Mouse (Mus musculus) adrenal gland, adult 2 months (tissue): ENCODE measurements around the gene Gorasp1. TPM values are rescaled to one million over a fixed set of nuclear protein-coding genes. Genes with fewer than 3 reads are reported as not detected.
A peak's percentile ranks its signal among the peaks of the same experiment; 100 is the strongest.

ENCODE experiments used
- DNase-seq: peaks from one replicate; pipeline ENCODE4 v3.0.0; 2021
- long read RNA-seq: library from polyadenylated mRNA; stranded (forward); transcript quantifications from one replicate; pipeline ENCODE4 v2.0.0, GENCODE M21; 2021
- polyA plus RNA-seq: library from polyadenylated mRNA; depleted of rRNA; stranded (reverse); fragments of >200 nt; gene quantifications from 2 replicates; pipeline ENCODE4 v1.2.3, GENCODE M21; 2012; rRNA removed
- total RNA-seq, 2 experiments: library from RNA; stranded (reverse); gene quantifications; 2 replicates each; pipeline ENCODE4 v1.2.3; 2021

The Gorasp1 gene
- total RNA-seq (10 to 100 TPM; 15.1 to 31.9 TPM), polyA plus RNA-seq (26.6 and 30.5 TPM in 2 replicates)
- long read RNA-seq, transcript Gorasp1-201 (9 exons, 3,906 nt) = major isoform, 48 of 53 reads
- long read RNA-seq, partial matches to known transcripts = 2 of 53 reads
- long read RNA-seq, other reads (novel, unspliced or antisense) = 3 of 53 reads

DNA sequence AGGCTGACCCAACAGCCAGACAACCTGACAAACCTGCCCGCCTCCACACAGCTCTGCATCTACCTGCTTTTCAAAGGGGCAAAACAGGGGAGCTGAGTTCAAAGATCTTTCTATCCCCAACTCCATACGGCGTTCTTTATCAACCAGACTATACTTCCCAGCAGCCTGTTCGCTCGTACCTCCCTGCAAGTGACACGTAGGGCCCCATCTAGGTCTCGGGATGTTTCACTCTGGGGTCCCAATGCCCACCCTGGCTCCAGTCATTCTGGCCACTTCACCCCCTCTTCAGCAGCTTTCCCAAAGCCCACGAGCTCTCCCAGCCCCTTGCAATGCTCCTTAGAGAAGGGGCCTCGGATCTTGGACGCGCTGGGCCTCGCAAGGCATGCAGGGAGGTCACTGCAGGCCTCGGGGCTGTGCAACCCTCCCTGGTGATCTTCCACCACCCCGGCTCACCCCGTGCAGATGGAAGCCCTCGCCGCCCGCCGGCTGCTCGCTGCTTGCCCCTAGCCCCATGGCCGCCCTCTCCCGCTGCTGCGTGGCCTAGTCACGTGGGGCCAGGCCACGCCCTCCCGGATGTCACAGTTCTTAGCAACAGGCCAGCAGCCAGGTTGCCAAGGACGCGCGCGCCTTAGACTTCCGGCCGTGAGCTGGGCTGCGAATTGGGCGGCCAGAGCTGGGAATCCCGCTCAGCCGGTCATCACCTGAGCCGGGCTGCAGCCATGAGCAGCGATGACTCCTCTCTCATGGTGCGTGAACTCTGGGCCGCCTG is at the start of gene Gorasp1, which contains the start of gene Ttc21a:
Gene Gorasp1 (minus strand): TSS at position 561 of the 769 bp plus-strand sequence.
Gene Ttc21a (plus strand): TSS at position 602 of the 769 bp plus-strand sequence.
- peak; percentile 96 for DNase-seq

DNA sequence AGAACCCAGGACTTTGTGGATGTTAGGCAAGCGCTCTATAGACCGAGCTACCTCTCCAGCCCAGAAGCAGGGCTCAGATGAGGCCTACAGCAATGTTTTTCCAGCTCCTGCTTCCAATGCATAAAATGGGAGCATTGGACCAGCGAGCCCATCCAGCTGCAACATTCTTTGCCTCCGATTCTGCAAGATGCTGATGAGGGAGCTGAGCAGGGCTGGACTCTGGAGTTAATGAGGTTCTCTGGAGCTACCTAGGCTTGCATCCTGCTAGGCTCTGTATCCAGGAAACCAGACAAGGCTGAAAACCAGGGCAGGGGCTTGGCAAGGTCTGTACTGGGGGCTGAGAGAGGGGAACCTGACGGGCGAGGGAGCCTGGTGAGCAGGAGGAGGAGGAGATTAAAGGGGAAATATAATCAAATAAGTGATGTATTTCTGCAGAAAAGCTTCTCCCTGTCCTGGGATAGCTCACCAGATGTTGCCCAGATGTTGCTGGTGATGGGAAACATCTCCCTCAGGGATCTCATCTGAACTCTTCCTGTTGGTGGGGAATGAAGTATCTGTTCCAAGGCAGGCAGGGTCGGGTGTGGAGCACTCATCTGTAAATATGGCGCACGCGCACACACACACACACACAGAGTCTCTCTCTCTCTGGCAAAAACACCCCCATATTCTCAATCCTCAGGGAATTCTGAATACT is 48.7 kb upstream of the Gorasp1 start:
- no peak for DNase-seq

DNA sequence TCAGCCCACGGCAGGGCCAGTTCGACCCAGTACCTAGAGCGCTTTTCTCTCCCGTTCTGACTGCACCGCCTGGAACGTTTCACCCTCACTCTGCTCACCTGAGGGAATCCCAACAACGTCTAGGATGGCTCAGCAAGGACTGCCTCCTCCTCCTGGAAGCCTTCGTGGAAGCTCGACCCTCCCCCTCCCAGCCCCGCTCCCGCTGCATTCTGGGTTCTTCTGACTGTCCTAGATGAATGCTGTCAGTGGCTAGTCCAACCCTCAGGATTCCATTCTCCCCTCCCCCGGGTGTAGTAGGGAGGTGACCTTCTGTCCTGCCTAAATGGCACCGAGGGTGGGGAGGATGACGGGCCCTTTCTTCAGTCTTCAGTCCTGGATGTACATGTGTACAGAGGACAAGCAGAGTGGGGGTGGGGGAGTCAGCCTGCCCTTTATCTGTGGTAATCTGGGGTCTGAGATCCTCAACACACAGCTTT is 47.2 kb upstream of the Gorasp1 start, which contains the start of gene Csrnp1:
Gene Csrnp1 (minus strand): TSS at position 123 of the 476 bp plus-strand sequence.
- peak; percentile 65 for DNase-seq

DNA sequence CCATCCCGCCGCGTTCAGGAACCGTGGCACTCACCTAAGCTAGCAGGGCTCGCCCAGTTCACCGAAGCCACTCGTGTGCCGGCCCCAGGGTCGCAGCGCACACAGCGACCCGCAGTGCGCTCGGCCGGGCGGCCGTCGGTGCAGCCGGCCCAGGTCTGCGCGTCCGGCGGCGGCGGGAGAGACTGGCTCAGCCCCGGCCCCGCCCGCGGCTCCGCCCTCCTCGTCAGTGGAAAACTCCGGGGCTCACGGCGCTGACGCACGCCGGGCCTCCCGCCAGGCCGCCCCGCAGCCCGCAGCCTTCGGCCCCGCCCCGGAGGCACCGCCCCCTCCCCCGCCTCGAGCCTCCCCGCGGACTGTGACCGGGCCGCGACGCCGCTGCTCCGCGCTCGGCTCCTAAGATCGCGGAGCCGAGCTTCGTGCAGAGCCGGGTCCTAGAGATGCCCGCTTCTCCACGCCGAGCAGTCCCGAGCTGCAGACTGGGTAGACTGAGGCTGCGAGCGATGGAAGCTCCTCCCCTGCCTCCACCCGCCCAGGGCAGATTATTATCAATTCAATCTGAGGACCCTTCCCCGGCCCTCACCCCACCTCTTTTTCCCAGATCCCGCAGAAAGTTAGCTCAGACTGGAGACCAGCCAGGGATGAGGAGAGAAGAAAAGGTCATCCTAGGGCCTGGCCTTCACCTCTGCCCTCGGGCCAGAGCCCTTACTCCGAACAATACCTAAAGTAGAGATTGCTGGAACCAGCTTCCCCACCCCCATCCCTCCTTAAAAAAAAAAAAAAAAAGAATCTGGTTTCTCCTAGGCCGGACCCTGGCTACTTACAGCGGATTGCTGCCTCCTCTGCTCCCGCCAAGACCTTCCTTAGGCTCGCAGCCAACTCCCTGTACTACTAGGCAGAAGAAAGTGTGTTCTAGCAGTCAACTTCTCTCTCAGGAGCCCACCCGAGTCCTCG is 46.5 kb upstream of the Gorasp1 start:
- DNase-seq = peak; percentile 97

DNA sequence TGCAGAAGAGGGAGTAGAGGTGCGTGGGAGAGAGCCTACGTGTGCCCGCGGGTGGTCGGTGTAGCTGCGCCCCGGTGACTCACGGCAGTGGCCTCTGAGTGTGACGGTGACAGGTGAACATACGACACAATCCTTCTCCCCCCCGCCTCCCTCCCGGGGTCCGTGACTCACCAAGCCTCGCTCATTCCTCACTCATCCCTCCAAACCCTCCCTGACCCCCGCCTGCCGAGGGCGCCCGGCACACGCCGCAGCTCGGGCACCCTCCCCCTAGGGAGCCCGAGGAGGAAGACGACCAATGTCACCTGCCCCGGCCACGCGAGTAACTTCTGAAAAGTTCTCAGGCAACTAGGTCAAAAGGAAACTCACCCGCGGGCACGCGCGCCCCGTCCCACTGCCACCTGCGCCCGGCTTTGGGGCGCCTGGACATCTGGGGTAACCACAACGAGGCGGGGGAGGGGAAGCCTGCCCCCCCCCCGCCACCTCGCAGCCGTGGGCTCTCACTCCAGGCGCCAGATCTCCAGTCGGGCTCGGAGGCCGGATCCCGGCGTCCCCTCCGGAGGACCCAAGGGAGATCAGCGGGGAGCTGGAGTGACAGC is 45.7 kb upstream of the Gorasp1 start:
- peak; percentile 89 for DNase-seq

DNA sequence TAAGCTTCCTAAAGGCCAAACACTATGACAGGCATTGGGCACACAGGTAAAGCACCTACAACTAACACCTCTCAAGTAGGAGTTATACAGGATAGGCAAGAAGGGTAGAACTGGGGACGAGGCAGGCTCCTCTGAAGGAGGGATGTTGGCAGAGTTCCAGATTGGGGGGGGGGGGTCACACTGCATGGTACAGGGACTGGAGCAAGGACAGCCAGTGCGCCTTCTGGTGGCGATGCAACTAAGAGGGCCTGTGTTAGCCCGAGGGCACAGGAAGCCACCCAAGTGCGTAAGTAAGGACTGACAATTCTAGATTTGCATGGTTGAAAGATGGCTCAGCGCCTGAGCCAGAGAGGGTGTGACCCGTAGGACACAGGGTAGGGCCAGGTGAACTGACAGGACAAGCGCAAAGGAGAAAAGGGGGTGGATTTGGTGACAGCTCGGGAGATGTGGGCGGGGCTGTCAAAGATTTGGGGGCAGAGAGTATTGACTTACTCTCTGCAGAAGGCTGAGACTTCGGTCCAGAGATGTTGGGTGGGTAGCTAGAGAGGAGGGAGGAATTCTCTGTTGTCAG is 45.0 kb upstream of the Gorasp1 start:
- peak; percentile 74 for DNase-seq

DNA sequence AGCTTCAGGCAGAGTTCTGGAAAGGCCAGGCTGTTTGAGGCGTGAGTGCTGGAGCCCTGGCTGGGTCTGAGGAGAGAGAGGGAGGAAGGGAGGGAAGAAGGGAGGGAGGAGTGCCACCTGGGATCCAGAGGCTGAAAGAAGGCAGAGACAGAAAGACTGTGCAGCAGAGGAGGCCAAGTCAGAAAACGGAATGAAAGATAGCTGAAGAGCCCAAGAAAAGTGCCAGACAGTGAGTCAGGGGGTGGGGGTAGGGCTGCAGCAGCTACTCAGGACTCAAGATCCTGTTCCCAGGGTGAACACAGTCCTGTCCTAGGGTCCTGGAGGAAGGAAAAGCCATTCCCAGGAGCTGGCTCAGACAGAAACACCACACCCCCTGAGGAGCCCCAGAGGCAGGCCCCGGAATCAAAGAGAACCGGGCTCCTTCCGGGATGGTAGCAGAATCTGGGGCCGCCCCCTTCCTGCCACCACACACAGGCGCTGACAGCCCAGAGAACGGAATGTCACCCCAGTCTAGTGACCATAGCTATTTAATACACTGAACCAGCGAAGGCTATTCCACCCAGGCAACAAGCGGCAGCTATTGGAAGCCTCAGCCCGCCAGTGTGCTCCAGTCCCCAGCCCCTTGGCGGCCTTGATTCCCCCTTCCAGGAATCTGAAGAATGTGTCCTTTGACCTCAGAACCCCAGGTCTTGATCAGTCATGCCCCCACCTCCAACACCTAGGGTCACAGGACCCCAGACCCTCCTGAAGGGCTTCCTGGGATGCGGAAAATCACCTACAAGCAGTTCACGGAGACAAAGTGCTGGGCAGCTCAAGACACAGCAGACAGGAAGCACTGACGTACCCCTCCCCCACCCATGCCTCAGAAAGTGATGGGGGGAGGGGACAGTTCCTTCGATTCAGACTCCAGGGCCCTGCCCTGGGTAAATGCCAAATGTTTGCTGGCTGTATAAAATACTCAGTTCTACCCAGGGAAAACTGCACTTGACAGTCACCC is 44.1 kb upstream of the Gorasp1 start:
- peak; percentile 88 for DNase-seq

DNA sequence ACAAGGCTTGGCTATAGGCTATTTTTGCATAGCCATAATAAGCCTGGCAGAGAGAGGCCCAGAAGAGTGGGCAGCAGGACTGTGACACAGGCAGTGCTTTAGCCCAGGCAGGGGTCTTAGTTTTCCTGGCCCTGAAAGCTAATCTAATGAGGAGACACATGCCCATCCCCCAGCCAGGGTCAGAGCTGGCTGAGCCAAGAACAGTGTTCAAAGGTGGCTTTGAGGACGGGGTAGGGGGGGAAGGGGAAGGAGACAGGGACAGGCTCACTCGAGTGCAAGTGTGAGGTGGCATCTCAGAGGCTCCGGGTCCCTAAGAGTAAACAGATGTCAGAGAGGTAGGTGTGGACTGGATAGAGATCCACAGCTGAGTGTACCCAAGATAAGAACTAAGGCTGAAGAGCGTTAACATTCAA is 43.4 kb upstream of the Gorasp1 start:
- DNase-seq = peak; percentile 39

DNA sequence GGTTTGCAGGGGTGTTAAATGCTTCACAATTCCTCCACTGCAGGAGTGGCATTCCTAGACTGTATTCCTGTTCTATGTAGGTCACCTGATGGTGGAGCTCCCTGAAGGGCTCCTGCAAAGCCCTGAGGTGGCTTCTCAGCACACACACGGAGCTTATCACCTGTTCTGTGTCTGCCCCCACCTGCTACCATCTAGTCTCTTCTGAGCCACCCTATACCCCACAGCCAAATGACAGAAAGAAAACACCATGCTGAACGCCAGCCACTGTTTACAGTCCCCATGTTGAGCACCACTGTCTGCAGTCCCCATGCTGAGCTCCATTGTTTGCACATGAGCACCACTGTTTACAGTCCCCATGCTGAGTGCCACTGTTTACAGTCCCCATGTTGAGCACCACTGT is 42.4 kb upstream of the Gorasp1 start:
- DNase-seq = no peak

DNA sequence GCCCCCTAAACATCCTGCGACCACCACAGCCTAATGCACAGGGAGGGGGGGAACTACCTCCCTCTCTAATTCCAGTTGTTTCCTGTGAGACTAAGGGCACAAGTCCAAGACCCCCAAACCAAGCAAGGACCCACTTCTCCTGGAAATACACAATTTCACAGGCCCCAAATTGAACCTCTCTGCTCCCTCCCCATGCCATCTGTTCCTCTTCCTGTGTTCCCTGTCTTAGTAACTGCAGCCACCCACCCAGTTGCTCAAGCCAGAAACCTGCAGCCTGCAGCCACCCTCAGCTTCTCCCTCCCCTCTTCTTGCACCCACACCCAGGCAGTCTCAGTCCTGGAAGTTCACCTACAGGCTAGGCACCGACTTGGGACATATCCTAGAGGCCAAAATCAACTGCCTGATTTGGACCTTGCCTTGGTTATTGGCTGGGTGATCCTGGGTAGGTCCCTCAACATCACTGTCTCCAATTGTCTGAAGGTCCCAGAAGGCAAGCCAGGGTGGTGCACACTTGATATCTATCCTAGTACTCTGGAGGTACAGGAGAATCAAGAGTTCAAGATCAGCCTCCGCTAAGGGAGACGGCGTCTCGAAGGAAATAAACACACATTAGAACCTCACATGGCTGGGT is 41.6 kb upstream of the Gorasp1 start:
- no peak for DNase-seq

DNA sequence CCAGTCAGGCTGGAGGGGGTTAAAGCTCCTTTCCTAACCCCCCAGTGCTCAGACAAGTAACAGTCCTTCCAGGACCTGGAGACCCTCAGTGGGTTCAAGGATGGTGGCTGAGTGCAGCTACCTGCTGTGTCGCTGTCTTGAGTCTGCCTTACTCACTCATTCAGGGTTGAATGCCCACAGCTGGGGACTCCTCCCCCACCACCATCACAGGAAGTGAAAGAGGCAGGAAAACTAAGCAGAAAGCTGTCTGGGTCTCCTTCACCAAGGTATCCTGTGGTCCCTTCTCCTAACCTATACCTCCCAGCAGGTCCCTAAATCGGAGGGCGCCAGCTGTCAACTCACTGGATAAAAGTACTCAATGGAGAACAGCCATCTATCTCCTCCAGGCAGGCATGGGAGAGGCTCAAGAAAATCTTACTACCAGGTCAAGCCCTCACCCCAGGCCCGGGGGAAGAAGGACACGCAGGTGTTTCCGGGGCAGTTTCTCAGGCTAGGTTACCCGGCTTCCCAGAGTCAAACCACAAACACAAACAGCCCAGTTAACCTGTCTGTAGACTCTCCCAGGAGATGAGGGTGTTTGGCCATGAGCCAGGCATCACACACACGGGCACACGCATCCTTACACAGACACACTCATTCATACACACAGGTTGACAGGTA is 40.9 kb upstream of the Gorasp1 start:
- no peak for DNase-seq

DNA sequence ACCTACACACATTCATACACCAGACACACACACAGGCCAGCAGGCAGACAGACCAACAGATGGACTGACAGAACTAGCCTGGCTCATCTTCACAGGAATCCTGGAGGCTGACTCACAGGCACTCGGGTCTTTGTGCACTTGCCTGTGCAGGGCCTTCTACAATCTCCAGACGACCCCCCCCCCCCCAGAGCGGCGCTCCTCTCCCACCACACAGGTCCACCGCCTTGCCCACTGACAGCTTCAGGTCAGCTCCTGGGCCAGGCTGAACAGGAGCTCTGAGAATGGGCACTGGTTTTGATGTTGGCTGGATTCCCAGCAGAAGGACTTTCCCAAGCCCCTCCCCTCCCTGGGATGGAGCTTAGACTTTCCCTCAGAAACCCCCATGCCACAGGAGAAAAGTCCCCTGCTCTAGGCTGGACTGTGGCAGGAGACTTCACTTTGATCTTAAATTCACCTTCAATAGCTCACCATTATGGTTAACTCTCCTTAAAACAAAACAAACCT is 40.2 kb upstream of the Gorasp1 start:
- peak; percentile 32 for DNase-seq

DNA sequence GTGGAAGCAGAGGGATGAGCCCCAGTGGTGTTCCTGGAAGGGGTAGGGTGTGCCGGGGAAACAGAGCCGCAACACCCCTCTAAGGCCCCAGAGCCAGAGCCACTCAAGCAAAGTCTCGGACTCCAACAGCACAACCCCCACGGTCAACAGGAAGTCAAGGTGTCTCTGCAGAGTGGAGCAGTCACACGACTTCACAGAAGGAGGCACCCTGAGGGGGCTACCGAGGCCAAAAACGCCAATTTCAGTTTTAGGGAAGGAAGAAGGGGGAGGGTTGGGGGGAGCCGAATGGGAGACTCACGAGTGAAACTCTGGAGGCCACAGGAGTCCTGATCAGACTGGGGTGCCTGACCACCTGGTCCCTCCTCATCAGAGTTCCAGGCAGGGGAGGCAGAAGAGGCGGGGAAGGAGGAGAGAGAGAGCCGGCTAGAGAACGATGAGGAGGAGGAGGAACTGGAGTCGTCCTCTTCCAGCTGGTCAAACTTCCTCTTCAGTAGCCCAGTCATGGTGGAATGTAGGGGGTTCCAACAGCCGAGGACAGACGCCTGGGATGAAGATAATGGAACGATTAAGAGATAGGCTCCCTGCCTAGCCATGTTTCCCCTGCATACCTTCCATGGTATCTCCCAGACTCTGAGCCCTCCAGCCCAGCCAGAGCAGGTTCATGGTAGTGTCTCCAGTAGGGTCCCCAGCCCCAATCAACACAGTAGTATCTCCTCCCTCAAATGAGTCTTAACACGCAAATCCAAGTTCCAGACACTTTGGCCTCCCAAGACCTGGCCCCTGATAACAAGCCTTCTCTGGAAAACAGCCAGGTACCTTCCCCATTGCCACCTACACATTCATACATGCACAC is 39.6 kb upstream of the Gorasp1 start:
- DNase-seq = no peak

DNA sequence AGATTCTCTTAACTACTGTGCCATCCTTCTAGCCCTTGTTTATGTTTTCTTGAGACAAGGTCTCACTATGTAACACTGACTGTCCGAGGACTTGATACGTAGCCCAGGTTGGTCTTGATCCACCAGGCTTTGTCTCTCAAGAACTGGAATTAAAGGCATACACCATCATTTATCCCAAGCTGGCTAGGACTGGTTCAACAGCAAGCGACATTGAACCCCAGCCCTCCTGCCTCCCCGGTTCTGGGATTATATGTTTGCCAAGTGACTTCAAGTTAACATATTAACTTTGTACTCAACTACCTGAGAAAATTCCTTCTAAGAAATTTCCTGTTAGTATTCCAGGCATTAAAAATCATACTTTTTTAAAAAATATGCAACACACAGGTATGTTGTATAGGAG is 37.9 kb upstream of the Gorasp1 start:
- no peak for DNase-seq

DNA sequence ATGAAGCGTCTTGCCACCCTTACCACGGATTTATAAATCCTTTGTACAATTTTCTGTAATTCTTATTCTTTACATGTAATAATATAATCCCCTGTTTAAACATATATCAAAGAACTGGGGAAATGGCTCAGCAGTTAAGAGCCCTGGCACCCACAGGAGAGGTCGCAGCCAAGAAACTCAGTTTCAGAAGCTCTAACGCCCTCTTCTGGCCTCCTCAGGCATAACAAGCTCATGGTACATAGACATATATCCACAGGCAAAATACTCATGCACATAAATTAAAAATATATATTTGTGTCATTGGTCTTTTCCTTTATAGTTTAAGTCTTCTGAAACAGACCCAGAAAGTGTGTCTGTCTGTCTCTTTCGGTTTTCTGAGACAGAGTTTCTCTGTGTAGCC is 37.2 kb upstream of the Gorasp1 start:
- no peak for DNase-seq

DNA sequence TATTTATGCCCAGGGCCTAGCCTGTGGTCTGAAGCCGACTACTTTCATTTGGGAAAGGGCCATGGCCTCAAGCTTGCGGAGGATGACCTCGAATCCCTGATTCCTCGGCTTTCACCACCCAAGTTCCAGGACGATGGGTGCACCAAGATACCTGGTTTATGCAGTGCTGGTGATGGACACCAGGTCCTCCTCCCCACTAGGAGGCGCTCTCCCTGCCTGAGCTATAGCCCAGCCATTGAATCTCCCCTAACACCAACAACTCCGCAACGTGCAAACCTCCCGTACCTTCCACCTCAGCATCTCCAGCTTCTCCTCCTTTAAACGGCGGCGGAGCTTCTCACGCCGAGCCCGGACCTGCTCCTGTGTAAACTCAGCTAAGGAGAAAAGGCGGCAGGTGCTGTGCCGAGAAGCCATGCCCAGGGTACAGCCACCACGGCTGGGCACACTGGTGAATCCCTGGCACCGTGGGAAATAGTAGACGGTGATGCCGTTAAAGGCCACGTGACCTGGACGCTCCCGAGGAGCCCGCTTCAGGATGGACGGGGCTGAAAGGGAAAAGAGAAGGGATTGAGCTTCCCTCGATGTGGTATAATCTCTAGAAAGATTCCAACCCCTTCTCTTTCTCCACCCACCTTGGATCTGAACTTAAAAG is 36.6 kb upstream of the Gorasp1 start:
- DNase-seq = no peak

DNA sequence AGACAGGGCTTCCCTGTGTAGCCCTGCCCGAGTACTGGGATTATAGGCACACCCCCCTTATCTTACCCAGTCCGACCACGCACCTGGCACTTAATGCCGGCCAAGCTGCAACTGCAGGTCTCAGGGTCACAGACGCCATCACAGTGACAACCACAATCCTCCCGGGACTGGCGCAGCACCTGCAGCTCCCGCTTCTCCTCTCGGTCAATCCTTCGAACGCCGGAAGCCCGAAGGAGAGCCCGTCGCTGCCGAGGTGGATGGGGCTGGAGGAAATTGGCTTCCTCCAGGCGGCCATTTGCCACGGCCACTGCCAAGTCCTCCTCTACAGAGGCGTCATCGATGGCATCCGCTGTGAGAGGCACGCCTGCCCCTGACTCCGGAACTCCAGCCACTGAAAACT is 35.9 kb upstream of the Gorasp1 start:
- no peak for DNase-seq
